Mouse (Mus musculus): ENCODE measurements around the gene Sdhb. TPM values are rescaled to one million over a fixed set of nuclear protein-coding genes. Genes with fewer than 3 reads are reported as not detected.

Gene Sdhb
- 121 and 122 TPM in 2 replicates for polyA plus RNA-seq (2012; rRNA removed)

DNA sequence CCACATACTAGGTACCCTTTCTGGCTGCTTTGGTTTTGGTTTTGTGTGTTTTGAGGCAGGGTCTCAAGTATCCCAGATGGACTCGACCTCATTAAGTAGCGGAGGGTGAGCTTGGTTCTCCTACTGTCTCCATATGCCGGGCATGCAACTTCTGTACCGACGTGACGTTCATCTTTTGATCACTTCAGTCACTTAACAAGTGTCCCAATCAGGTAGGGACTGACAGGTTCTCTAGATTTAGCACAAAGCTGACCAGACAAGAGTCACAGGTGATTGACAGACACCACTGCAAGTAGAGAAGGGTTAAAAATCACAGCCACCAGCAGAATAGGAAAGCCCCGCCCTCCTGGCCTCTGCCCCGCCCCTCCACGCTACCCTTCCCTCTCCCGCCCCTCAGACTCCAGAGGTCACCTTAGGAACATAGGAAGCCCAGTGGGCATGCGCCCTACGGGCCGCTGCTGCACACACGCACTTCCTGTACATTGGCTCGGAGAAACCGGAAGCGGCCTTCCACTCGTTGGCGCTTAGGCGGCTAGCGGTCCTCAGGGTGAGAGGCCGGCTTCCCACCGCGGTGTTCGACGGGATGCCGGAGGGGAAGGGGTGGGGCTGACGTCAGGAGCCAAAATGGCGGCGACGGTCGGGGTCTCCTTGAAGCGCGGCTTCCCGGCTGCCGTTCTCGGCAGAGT, at the start of gene Sdhb:
Sdhb (plus strand) TSS at position 423 of the 686 bp plus-strand sequence.

GRCm38 (mm10) chr4:140986711-140987395, 25.9 kb downstream of the Sdhb start, which contains the start of gene Atp13a2:
Atp13a2 (plus strand) TSS chr4:140986873.

GRCm38 (mm10) chr4:141010118-141010517, 49.1 kb downstream of the Sdhb start, which contains the start of gene Mfap2:
Mfap2 (plus strand) TSS chr4:141010418.

Other genes with a start within 250 kb of the Sdhb start
- gene Padi6, start 218.6 kb upstream of the Sdhb start, polyA plus RNA-seq (2012; rRNA removed), result not detected in 2 replicates
- gene Padi4, start 187.0 kb upstream of the Sdhb start, polyA plus RNA-seq (2012; rRNA removed), result 7.8 and 9.7 TPM in 2 replicates
- gene Padi3, start 150.6 kb upstream of the Sdhb start, polyA plus RNA-seq (2012; rRNA removed), result 0.09 and 0.11 TPM in 2 replicates
- 0.01 and 0.04 TPM in 2 replicates for gene Padi1, start 115.4 kb upstream of the Sdhb start, polyA plus RNA-seq (2012; rRNA removed)
- gene Padi2, start 54.9 kb upstream of the Sdhb start, polyA plus RNA-seq (2012; rRNA removed), result 0.66 TPM in 2 replicates
- gene Atp13a2, start 25.7 kb downstream of the Sdhb start, polyA plus RNA-seq (2012; rRNA removed), result 19.2 and 21.4 TPM in 2 replicates
- 9.4 and 10.2 TPM in 2 replicates for gene Mfap2, start 49.2 kb downstream of the Sdhb start, polyA plus RNA-seq (2012; rRNA removed)
- gene Crocc, start 99.3 kb downstream of the Sdhb start, polyA plus RNA-seq (2012; rRNA removed), result 1.5 and 1.8 TPM in 2 replicates
- gene Necap2, start 117.2 kb downstream of the Sdhb start, polyA plus RNA-seq (2012; rRNA removed), result 34.5 and 37.7 TPM in 2 replicates
- 0.02 TPM in 2 replicates for gene Spata21, start 127.1 kb downstream of the Sdhb start, polyA plus RNA-seq (2012; rRNA removed)
- gene Szrd1, start 178.6 kb downstream of the Sdhb start, polyA plus RNA-seq (2012; rRNA removed), result 17.8 and 19.0 TPM in 2 replicates
- gene Fbxo42, start 186.7 kb downstream of the Sdhb start, polyA plus RNA-seq (2012; rRNA removed), result 6.6 and 7.7 TPM in 2 replicates

All from liver, embryonic 18 days (tissue).